Comparison of ENCODE assay signal across 13 mouse cellular contexts in the genomic region with DNA sequence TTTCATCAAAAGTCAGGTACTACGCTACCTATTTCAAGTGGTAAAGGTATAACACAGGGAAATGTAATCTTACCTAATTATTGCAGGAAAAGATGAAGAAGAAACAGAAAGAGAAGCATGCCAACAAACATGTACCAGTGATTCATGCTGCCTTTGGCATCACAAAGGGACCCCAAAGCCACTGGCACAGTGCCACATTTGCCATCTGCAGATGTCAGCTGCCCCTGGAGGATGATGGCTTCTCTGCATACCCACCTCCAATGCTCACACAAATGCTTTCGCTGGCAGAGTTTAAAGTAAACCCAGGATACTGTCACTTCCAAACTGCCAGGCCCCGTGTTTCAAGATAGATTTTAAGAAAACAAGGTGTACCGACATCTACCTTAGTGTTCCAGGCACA.
DNase-seq lines count a peak whose midpoint lies in the region; ATAC-seq and TF ChIP-seq lines count a peak whose summit lies in the region.
"Had no signal": no experiment of that assay in that cellular context is flagged by ENCODE, and none has a peak within 500 bp of the region (broad histone marks: within the 10 kb centered on the region; RNA-seq: fewer than 3 reads in every experiment).

No protein-coding gene starts in this region.

- TF ChIP-seq POLR2A in heart, adult 2 months (IDR thresholded peaks at IDR 0.05; ENCODE audit: insufficient read depth, low read depth, low read length) = no peak

- TF ChIP-seq EP300 in heart, adult 2 months (IDR thresholded peaks at IDR 0.05; ENCODE audit: insufficient read depth, low read depth, low read length) = no peak

- WGBS in forebrain, embryonic 14.5 days = 53% methylated on average over 4 of the region's 4 CpGs
- 80% methylated on average over 4 of the region's 4 CpGs for WGBS in forebrain, embryonic 10.5 days
- 74% methylated on average over 4 of the region's 4 CpGs for WGBS in neural tube, embryonic 14.5 days
- WGBS in heart, adult 2 months = 83% methylated on average over 4 of the region's 4 CpGs

- no peak for TF ChIP-seq CTCF in heart, adult 2 months (IDR thresholded peaks at IDR 0.05)

- intact Hi-C loops in heart, adult 2 months (cut with DNase I) = no loop called here

- H3K4me2 ChIP-seq in forebrain, embryonic 14.5 days (ENCODE audit: low read length) = no peak overlapping the region
- H3K4me2 ChIP-seq in neural tube, embryonic 14.5 days (ENCODE audit: low read depth, low read length) = no peak overlapping the region

- H3K27ac ChIP-seq in forebrain, embryonic 14.5 days (ENCODE audit: low read depth, low read length) = no peak overlapping the region
- H3K27ac ChIP-seq in forebrain, embryonic 10.5 days = no peak overlapping the region
- H3K27ac ChIP-seq in neural tube, embryonic 14.5 days (ENCODE audit: low read depth, low read length) = no peak overlapping the region
- H3K27ac ChIP-seq in heart, adult 2 months = no peak overlapping the region

- no peaks in the 10 kb centered on the region for H3K79me2 ChIP-seq in heart, adult 2 months (replicated peaks; ENCODE audit: control insufficient read depth, insufficient read depth, low read length)

- H3K4me3 ChIP-seq in forebrain, embryonic 14.5 days (ENCODE audit: low read depth, low read length) = no peak overlapping the region
- H3K4me3 ChIP-seq in forebrain, embryonic 10.5 days = no peak overlapping the region
- no peak overlapping the region for H3K4me3 ChIP-seq in neural tube, embryonic 14.5 days (ENCODE audit: low read depth, low read length)
- H3K4me3 ChIP-seq in heart, adult 2 months = no peak overlapping the region

- no peaks in the 10 kb centered on the region for H3K27me3 ChIP-seq in forebrain, embryonic 14.5 days (replicated peaks; ENCODE audit: control insufficient read depth, insufficient read depth, low read length)
- no peaks in the 10 kb centered on the region for H3K27me3 ChIP-seq in forebrain, embryonic 10.5 days (ENCODE audit: poor library complexity, severe bottlenecking)
- H3K27me3 ChIP-seq in neural tube, embryonic 14.5 days (ENCODE audit: control insufficient read depth, insufficient read depth, low read length) = no peaks in the 10 kb centered on the region
- no peaks in the 10 kb centered on the region for H3K27me3 ChIP-seq in heart, adult 2 months (ENCODE audit: control insufficient read depth, insufficient read depth, low read length)

- H3K36me3 ChIP-seq in forebrain, embryonic 14.5 days (ENCODE audit: control insufficient read depth, insufficient read depth, low read length) = no peaks in the 10 kb centered on the region
- no peaks in the 10 kb centered on the region for H3K36me3 ChIP-seq in forebrain, embryonic 10.5 days (replicated peaks)
- no peaks in the 10 kb centered on the region for H3K36me3 ChIP-seq in neural tube, embryonic 14.5 days (ENCODE audit: control insufficient read depth, insufficient read depth, low read length)
- no peaks in the 10 kb centered on the region for H3K36me3 ChIP-seq in heart, adult 2 months (ENCODE audit: control insufficient read depth, insufficient read depth, low read length)

- peaks cover 4% of the 10 kb centered on the region; the same call in 1 of the 2 replicates for H3K4me1 ChIP-seq in forebrain, embryonic 14.5 days (ENCODE audit: control insufficient read depth, insufficient read depth, low read length)
- no peaks in the 10 kb centered on the region for H3K4me1 ChIP-seq in forebrain, embryonic 10.5 days
- no peaks in the 10 kb centered on the region for H3K4me1 ChIP-seq in neural tube, embryonic 14.5 days (ENCODE audit: control insufficient read depth, insufficient read depth, low read length)
- H3K4me1 ChIP-seq in heart, adult 2 months (ENCODE audit: control insufficient read depth, insufficient read depth, low read length) = no peaks in the 10 kb centered on the region

- peak; percentile 91 for DNase-seq in forebrain, embryonic 14.5 days (ENCODE audit: low spot score)
- no peak for DNase-seq in forebrain, embryonic 10.5 days (ENCODE audit: extremely low spot score, low spot score)
- DNase-seq in neural tube, embryonic 10.5 days (ENCODE audit: extremely low spot score, low spot score) = no peak
- DNase-seq in cerebellum, postnatal 36 days = peak; percentile 32 to 37
- peak; percentile 25 to 54 for DNase-seq in layer of hippocampus, postnatal 25 days (ENCODE audit: extremely low spot score in 1 of 2, low spot score in 1 of 2)
- no peak for DNase-seq in heart, adult 2 months
- no peak for DNase-seq in natural killer cell, adult 2 months (ENCODE audit: low spot score in 2 of 2)
- DNase-seq: adrenal gland, adult 2 months; heart, adult 18-20 months; kidney, postnatal 14 days; liver; lung, postnatal 10 days had no signal

- no peak overlapping the region for H3K9ac ChIP-seq in forebrain, embryonic 14.5 days (ENCODE audit: low read length)
- H3K9ac ChIP-seq in neural tube, embryonic 14.5 days (replicated peaks; ENCODE audit: low read depth, low read length) = no peak overlapping the region
- no peak overlapping the region for H3K9ac ChIP-seq in heart, adult 2 months (ENCODE audit: low read depth, low read length)

- H3K9me3 ChIP-seq in forebrain, embryonic 14.5 days (replicated peaks; ENCODE audit: control insufficient read depth, low read length) = no peaks in the 10 kb centered on the region
- no peaks in the 10 kb centered on the region for H3K9me3 ChIP-seq in forebrain, embryonic 10.5 days
- no peaks in the 10 kb centered on the region for H3K9me3 ChIP-seq in neural tube, embryonic 14.5 days (ENCODE audit: control insufficient read depth, low read length)

- ATAC-seq in forebrain, embryonic 14.5 days = peak; percentile 89
- ATAC-seq in neural tube, embryonic 14.5 days (ENCODE audit: low read depth) = peak; percentile 79

Comparison
In these comparisons a context has a peak if more than half of its experiments do, and no peak if none do; other contexts are left out.
1. DNase-seq: peak in forebrain, embryonic 14.5 days (single experiment), cerebellum, postnatal 36 days (2 of 2) and layer of hippocampus, postnatal 25 days (2 of 2); none in forebrain, embryonic 10.5 days (single experiment), neural tube, embryonic 10.5 days (single experiment), heart, adult 2 months (0 of 2) and natural killer cell, adult 2 months (0 of 2).